Mouse (Mus musculus) cerebellum, adult 2 months (tissue): ENCODE results near the gene Rhox11.

Source experiments
- CTCF ChIP-seq: fragments of 200-500 bp; IDR thresholded peaks from 2 replicates; pipeline ENCODE4 v1.5.1; 2011; ENCODE audit warnings: low read depth, mild to moderate bottlenecking, control low read depth, low read length, moderate library complexity, borderline replicate concordance; ENCODE audit not compliant: insufficient read depth
- POLR2A ChIP-seq: fragments of 200-500 bp; IDR thresholded peaks from 2 replicates; pipeline ENCODE4 v1.6.1; 2011; ENCODE audit warnings: low read length, control low read depth, borderline replicate concordance; ENCODE audit not compliant: insufficient read depth

DNA sequence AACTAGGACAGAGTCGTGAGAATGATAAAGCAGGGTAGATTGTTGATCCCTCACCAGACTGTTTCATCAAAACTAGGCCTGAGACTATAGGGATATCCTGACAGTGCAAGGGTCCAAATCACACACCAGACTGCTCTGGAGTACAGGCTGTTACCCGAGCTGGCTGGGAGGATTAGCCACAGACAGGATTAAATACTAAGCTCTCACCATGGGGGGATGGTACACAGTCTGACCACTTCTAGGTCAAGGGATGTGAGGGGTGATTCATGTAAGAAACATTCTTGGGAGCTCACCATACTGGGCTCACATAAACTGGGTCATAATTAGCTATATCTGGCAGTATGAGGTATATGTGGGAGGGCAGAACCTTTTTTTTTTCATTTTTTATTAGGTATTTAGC, 51.1 kb downstream of the Rhox11 start:
- no peak for TF ChIP-seq POLR2A
- TF ChIP-seq CTCF: no peak
